Mouse (Mus musculus): Measurements from ENCODE around the gene Olfr1419. TPM values are rescaled to one million over a fixed set of nuclear protein-coding genes. Genes with fewer than 3 reads are reported as not detected.
"Not testable (repeated sequence)": the region's sequence is repeated elsewhere in the genome, so short reads cannot be mapped to it uniquely, and the experiment has no call there.

The Olfr1419 gene
- polyA plus RNA-seq, 2 experiments, result not detected

- peak within 1 kb of the TSS; percentile 76 to 80 for H3K4me3 ChIP-seq (ENCODE audit: insufficient read depth in 1 of 2, low read depth in 2 of 2, low read length in 2 of 2)
- DNase-seq (ENCODE audit: low read depth in 3 of 3, low spot score in 3 of 3) (peak; percentile 92 to 95 (median 94)), ATAC-seq (ENCODE audit: insufficient read depth) (peak; percentile 96)
- no peaks in the 10 kb centered on the region for H3K9me3 ChIP-seq (ENCODE audit: control insufficient read depth, low read length)
- peak within 1 kb of the TSS; percentile 55 for H3K27ac ChIP-seq
- no peaks in the 10 kb centered on the region; the same call in 1 of the 2 replicates for H3K27me3 ChIP-seq (ENCODE audit: control insufficient read depth, insufficient read depth, low read length)
- H3K4me1 ChIP-seq (replicated peaks; ENCODE audit: control insufficient read depth in 2 of 2, insufficient read depth in 2 of 2, low read length in 1 of 2), result peaks cover 7 to 9% of the 10 kb centered on the region in 2 experiments
- peaks cover 5% of the 10 kb centered on the region; the same call in 1 of the 2 replicates for H3K36me3 ChIP-seq (replicated peaks; ENCODE audit: control insufficient read depth, insufficient read depth, low read depth)
- TF ChIP-seq CTCF (IDR thresholded peaks at IDR 0.05; ENCODE audit: low read depth) (no peak), EP300 (IDR thresholded peaks at IDR 0.05; ENCODE audit: low read depth) (no peak)
- peak within 1 kb of the TSS; percentile 90 for H3K4me2 ChIP-seq (ENCODE audit: low read depth)
- WGBS (ENCODE audit: insufficient replicate concordance), result under 1% methylated on average over 52 of the region's 53 CpGs
- H3K9ac ChIP-seq (replicated peaks), result peak within 1 kb of the TSS; percentile 94
Measured at GRCm38 (mm10) chr19:11912037-11912532, 37.2 kb upstream of the Olfr1419 start, which contains the start of gene Patl1. Gene Patl1, plus strand, starts transcription at chr19:11912399.

- 3% methylated on average over 17 of the region's 17 CpGs for WGBS (ENCODE audit: insufficient replicate concordance)
- peak; percentile 5 for ATAC-seq (ENCODE audit: insufficient read depth)
- TF ChIP-seq CTCF (IDR thresholded peaks at IDR 0.05; ENCODE audit: low read depth), result no peak
- no peak for TF ChIP-seq EP300 (IDR thresholded peaks at IDR 0.05; ENCODE audit: low read depth)
- Histone ChIP-seq H3K4me1 (replicated peaks; ENCODE audit: control insufficient read depth in 2 of 2, insufficient read depth in 2 of 2, low read length in 1 of 2) (peaks cover 7 to 9% of the 10 kb centered on the region in 2 experiments), H3K27ac (no peak overlapping the region; the same call in 1 of the 2 replicates), H3K36me3 (replicated peaks; ENCODE audit: control insufficient read depth, insufficient read depth, low read depth) (peaks cover 5% of the 10 kb centered on the region; the same call in 1 of the 2 replicates), H3K4me2 (ENCODE audit: low read depth) (peak overlapping the region; percentile 90), H3K27me3 (ENCODE audit: control insufficient read depth, insufficient read depth, low read length) (no peaks in the 10 kb centered on the region; the same call in 1 of the 2 replicates), H3K9ac (replicated peaks) (peak overlapping the region; percentile 52), H3K9me3 (ENCODE audit: control insufficient read depth, low read length) (no peaks in the 10 kb centered on the region), H3K4me3 (ENCODE audit: insufficient read depth in 1 of 2, low read depth in 2 of 2, low read length in 2 of 2) (peak overlapping the region; percentile 76 to 80)
- DNase-seq (ENCODE audit: low read depth in 3 of 3, low spot score in 3 of 3), result no peak
Measured at GRCm38 (mm10) chr19:11911603-11912002, 36.7 kb upstream of the Olfr1419 start.

GRCm38 (mm10) chr19:11911021-11911420 is 36.1 kb upstream of the Olfr1419 start:
- Histone ChIP-seq H3K4me1 (replicated peaks; ENCODE audit: control insufficient read depth in 2 of 2, insufficient read depth in 2 of 2, low read length in 1 of 2) (peaks cover 7 to 9% of the 10 kb centered on the region in 2 experiments), H3K9me3 (ENCODE audit: control insufficient read depth, low read length) (no peaks in the 10 kb centered on the region), H3K4me3 (ENCODE audit: insufficient read depth in 1 of 2, low read depth in 2 of 2, low read length in 2 of 2) (peak overlapping the region in 1 of 2 experiments; percentile 76; a peak in 1 of 4 replicates), H3K36me3 (replicated peaks; ENCODE audit: control insufficient read depth, insufficient read depth, low read depth) (peaks cover 5% of the 10 kb centered on the region; the same call in 1 of the 2 replicates), H3K9ac (replicated peaks) (no peak overlapping the region), H3K4me2 (ENCODE audit: low read depth) (peak overlapping the region; percentile 90), H3K27ac (no peak overlapping the region), H3K27me3 (ENCODE audit: control insufficient read depth, insufficient read depth, low read length) (no peaks in the 10 kb centered on the region; the same call in 1 of the 2 replicates)
- no peak for ATAC-seq (ENCODE audit: insufficient read depth)
- 29% methylated on average over 5 of the region's 5 CpGs for WGBS (ENCODE audit: insufficient replicate concordance)
- DNase-seq (ENCODE audit: low read depth in 3 of 3, low spot score in 3 of 3), result no peak
- TF ChIP-seq CTCF (IDR thresholded peaks at IDR 0.05; ENCODE audit: low read depth), result no peak
- TF ChIP-seq EP300 (IDR thresholded peaks at IDR 0.05; ENCODE audit: low read depth), result no peak

- DNase-seq (ENCODE audit: low read depth in 3 of 3, low spot score in 3 of 3) (no peak), ATAC-seq (ENCODE audit: insufficient read depth) (no peak)
- TF ChIP-seq CTCF (IDR thresholded peaks at IDR 0.05; ENCODE audit: low read depth), result no peak
- no peak for TF ChIP-seq EP300 (IDR thresholded peaks at IDR 0.05; ENCODE audit: low read depth)
- no peaks in the 10 kb centered on the region for H3K27me3 ChIP-seq (ENCODE audit: control insufficient read depth, insufficient read depth, low read length)
- no peak within 1 kb of the TSS for H3K9ac ChIP-seq (replicated peaks)
- no peaks in the 10 kb centered on the region for H3K36me3 ChIP-seq (replicated peaks; ENCODE audit: control insufficient read depth, insufficient read depth, low read depth)
- H3K4me3 ChIP-seq (ENCODE audit: insufficient read depth in 1 of 2, low read depth in 2 of 2, low read length in 2 of 2), result no peak within 1 kb of the TSS
- no peak within 1 kb of the TSS for H3K4me2 ChIP-seq (ENCODE audit: low read depth)
- no peaks in the 10 kb centered on the region for H3K4me1 ChIP-seq (replicated peaks; ENCODE audit: control insufficient read depth in 2 of 2, insufficient read depth in 2 of 2, low read length in 1 of 2)
- 24% methylated on average over 1 of the region's 1 CpGs for WGBS (ENCODE audit: insufficient replicate concordance)
- no peaks in the 10 kb centered on the region for H3K9me3 ChIP-seq (ENCODE audit: control insufficient read depth, low read length)
- no peak within 1 kb of the TSS for H3K27ac ChIP-seq
Measured at GRCm38 (mm10) chr19:11886265-11886664, 11.4 kb upstream of the Olfr1419 start, which contains the start of gene Olfr1420. Gene Olfr1420, plus strand, starts transcription at chr19:11886565.

- H3K4me3 ChIP-seq (ENCODE audit: insufficient read depth in 1 of 2, low read depth in 2 of 2, low read length in 2 of 2); DNase-seq (ENCODE audit: low read depth in 3 of 3, low spot score in 3 of 3); H3K9me3 ChIP-seq (ENCODE audit: control insufficient read depth, low read length); H3K27me3 ChIP-seq (ENCODE audit: control insufficient read depth, insufficient read depth, low read length); H3K27ac ChIP-seq; H3K9ac ChIP-seq (replicated peaks); ATAC-seq (ENCODE audit: insufficient read depth); H3K4me1 ChIP-seq (replicated peaks; ENCODE audit: control insufficient read depth in 2 of 2, insufficient read depth in 2 of 2, low read length in 1 of 2); H3K36me3 ChIP-seq (replicated peaks; ENCODE audit: control insufficient read depth, insufficient read depth, low read depth); H3K4me2 ChIP-seq (ENCODE audit: low read depth): not testable (repeated sequence)
- WGBS (ENCODE audit: insufficient replicate concordance), result 42% methylated on average over 22 of the region's 22 CpGs
Measured at GRCm38 (mm10) chr19:11878404-11878803, 3.5 kb upstream of the Olfr1419 start.
